Mouse (Mus musculus): ENCODE measurements at regions not wholly inside any gene's neighbourhood (a gene's known extent, or its start where the extent isn't known, plus 50 kb on each side); places are given as distances from the start of the nearest gene placed in this dataset.

- no peak for DNase-seq
These were observed 142.1 kb downstream of the Pik3r1 start for GRCm38 (mm10) chr13:101625922-101626321.

DNA sequence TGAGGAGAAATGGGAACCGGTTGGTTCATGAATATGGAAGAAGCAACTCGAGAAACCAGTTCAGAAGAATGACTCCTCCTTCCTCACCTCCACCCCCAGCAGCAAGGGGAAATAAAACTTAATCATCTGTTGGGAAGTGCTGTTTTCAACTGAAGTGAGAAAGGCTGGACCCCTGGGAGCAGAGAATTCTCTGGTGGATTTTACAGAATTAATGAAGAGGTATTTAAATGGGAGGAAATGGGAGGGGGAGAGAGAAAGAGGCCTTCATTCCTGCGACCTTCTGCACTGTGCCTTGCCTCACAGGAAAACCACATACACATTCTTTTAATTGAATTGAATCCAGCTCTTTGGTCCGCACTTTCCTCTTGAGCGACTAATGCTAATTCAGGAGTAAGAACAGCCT is 143.8 kb downstream of the Pik3r1 start:
- DNase-seq, result no peak

- DNase-seq, result no peak
These were observed 145.4 kb downstream of the Pik3r1 start for GRCm38 (mm10) chr13:101622649-101623048.

GRCm38 (mm10) chr13:101620660-101621059 is 147.4 kb downstream of the Pik3r1 start:
- DNase-seq, result no peak

- no peak for DNase-seq
These were observed 148.9 kb downstream of the Pik3r1 start for GRCm38 (mm10) chr13:101619154-101619553.

GRCm38 (mm10) chr13:101612786-101613185 is 155.2 kb downstream of the Pik3r1 start:
- DNase-seq, result no peak

DNA sequence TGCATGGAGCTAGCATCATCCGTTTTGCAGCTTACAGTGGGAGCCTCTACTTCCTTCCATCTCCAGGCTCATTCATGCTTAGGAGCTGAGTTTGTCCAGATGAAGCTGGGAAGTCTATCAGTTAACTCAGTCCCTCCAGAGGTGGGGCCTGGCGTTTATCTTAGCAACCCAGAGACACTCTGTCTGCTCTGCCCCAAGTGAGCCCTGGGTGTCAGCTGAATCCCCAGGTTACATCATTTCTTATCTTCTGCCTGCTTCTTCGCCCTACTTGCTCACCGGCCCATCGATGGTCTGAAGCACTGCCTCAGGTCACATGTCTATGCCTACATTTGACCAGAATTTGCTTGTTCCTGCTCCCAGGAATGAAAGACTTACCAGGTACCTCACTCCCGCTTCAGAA is 156.3 kb downstream of the Pik3r1 start:
- peak; percentile 92 for DNase-seq

DNA sequence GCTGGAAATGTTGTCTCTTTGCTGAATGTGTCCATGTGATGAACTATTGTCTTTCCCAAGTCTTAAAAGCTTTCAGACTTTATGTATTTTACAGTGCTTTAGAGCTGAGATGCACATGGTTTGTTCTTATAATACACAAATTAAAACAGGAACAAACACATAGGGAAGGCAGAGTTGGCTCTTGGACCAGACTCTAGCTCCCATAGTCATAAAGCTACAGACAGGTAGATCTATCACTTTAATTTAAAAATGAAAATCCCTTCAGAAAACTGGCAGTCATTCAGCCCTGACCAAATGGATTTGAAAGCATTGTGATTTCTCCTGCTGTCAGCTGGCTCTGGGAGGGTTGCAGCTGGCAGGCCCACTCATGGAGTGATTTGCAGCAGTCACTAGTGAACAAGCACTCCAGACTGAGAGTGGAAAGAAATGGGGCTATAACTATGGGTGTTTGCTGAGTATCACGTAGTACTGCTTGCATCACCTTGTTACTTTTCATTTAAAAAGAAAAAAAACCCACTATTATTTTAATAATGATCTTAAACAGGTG is 161.8 kb downstream of the Pik3r1 start:
- DNase-seq, result no peak

DNA sequence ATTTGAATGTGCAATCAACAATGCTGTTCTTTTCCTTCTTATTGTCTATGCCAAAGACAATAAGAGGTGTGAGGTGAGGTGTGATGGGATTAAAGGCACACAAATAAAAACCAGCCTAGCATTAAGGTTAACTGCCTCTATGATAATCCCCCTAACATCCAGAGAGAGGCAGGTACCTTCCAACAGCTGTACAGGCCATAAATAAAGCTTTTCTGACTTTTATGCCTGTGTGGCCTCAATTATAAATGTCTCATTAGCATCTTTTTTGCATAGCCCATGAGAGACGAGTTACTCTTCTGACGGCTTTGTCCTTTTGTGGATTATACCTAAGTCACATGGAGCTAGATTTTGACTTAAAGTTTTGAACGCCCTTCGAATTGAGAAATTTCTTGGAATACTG is 162.3 kb downstream of the Pik3r1 start:
- DNase-seq, result no peak

GRCm38 (mm10) chr13:101605051-101605450 is 163.0 kb downstream of the Pik3r1 start:
- no peak for DNase-seq

- no peak for DNase-seq
These were observed 169.9 kb downstream of the Pik3r1 start for GRCm38 (mm10) chr13:101598126-101598485.

DNA sequence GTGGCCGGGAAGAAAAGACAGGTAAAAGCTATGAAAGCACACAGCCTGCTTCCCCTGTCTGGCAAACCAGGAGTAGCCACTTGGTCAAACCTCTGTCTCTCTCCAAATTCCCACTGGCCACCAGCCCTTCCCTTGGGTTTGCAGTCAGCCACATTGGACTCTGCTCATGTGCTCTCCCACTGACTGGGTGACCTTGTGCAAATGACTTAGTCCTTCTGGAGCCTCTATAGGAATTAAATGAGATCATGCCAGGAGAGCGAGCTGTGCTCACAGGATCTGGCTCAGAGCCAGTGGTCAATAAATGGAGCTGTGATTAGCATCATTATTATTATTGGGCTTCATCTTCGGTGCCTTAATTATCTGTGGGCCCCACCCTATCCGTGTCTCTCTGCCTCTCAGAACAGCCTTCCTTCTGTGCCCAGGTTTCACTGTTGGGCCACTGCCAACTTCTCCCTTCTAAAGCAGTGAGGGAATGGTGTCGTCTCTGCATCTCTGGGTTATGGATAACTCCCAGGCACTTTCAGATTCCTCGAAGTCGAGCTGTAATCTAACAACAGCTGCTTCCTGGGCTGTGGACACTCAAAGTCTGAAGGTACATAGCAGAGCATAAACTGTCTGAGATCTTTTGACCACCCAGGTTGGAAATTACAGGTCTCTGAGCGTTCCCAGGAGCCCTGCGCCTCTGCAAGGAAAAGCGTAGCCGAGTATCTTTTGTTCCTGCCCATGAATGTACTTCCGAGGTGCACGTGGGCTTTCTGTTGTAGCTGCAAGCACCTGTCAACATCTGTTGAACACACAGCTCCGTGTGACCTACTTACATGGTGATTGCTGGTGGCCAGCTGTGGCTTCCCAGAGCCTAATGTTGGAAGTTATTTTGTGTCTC is 170.5 kb downstream of the Pik3r1 start:
- DNase-seq, result no peak

GRCm38 (mm10) chr13:101594511-101595175 is 173.4 kb downstream of the Pik3r1 start:
- DNase-seq, result no peak

DNA sequence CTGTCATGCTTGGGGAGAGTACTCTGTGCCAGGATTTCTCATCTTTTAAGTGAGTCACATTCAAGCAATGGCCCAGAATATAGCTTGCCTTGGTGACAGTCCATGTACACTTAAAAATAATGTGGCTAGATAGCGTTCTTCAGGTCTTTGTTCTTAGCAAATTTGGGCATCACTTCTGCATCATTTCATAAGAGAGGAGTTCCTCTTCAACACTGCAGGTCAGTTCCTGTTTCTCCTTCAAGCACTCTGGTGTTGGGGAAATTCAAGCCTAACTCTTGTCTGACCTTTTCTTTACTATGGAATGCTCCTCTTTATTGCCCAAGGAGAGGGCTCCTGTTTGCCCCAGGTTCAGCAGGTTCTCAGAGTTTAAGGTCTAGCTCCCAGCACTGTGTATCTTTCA is 175.7 kb downstream of the Pik3r1 start:
- DNase-seq, result no peak

- no peak for DNase-seq
These were observed 179.1 kb downstream of the Pik3r1 start for GRCm38 (mm10) chr13:101588905-101589304.

GRCm38 (mm10) chr13:101586787-101587186 is 181.2 kb downstream of the Pik3r1 start:
- no peak for DNase-seq

GRCm38 (mm10) chr13:101576481-101576880 is 191.5 kb downstream of the Pik3r1 start:
- peak; percentile 38 for DNase-seq

DNA sequence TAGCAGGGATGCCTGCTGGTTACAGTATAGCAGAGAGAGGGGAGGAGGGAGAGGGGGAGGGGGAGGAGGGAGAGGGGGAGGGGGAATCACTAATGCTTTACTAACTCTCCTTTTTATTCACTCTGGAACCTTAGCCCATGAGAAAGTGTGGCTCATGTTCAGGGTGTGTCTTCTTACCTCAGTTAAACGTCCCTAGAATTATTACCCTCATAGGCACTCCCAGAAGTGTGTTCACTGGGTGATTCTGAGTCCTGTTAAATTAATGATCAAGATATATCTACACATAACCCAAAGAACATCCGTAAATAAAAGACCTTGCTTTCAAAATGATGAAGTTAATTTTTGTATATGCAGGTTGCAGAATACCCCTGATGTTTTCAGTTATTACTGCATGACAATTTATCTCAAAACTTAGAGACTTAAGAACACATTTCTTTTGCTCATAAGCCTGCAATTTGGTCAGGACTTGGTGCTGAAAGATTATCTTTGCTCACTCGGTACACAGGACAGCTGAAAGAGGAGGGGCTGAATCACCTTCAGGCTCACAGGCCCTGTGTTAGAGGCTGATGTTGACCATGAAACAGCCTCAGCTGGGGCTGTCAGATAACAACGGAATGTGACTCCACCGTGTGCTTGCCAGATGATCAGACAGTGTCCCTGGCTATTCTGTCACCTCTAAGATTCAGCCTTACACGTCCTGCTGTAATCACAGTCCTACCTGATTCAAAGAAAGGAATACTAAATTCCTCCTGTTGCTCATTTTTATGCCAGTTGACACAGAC is 195.0 kb downstream of the Pik3r1 start:
- DNase-seq, result peak; percentile 86

DNA sequence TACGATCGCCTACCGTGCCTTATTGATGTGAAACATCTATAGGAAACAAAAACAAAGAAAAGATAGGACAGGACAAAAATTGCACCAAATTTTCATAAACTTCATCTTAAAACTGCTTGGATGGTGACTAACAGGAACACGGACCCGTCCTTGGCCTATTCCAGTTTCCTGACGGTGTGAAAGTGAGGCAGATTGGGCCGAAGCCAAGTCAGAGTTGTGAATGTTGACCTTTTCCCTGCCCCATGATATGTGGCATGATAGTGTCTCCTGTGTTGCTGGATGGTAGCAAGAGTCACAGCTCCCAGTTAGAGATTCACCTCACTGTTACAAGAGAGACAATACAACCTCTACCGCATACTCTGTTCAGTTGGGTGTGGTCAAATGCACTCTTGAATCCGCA is 195.8 kb downstream of the Pik3r1 start:
- no peak for DNase-seq

- DNase-seq, result no peak
These were observed 198.0 kb downstream of the Pik3r1 start for GRCm38 (mm10) chr13:101570034-101570433.

- DNase-seq, result peak; percentile 14
These were observed 198.9 kb downstream of the Pik3r1 start for GRCm38 (mm10) chr13:101568985-101569631.

- no peak for DNase-seq
These were observed 202.7 kb downstream of the Pik3r1 start for GRCm38 (mm10) chr13:101565323-101565722.

Measured in liver (tissue).